Mouse (Mus musculus) brain, embryonic 14.5 days (tissue): ENCODE data around the gene Robo1.

Experiments
- CTCF ChIP-seq: fragments of 200-500 bp; IDR thresholded peaks from 2 replicates; pipeline ENCODE4 v1.5.1; 2012; ENCODE audit warnings: inconsistent platforms, mild to moderate bottlenecking, moderate library complexity, borderline replicate concordance; ENCODE audit not compliant: insufficient read depth, insufficient read length; ENCODE audit errors: extremely low read depth
- POLR2A ChIP-seq: fragments of 200-500 bp; IDR thresholded peaks from 2 replicates; pipeline ENCODE4 v1.6.1; 2012; ENCODE audit warnings: mild to moderate bottlenecking, inconsistent platforms, borderline replicate concordance; ENCODE audit not compliant: poor library complexity, insufficient read depth, insufficient read length, severe bottlenecking; ENCODE audit errors: extremely low read depth

DNA sequence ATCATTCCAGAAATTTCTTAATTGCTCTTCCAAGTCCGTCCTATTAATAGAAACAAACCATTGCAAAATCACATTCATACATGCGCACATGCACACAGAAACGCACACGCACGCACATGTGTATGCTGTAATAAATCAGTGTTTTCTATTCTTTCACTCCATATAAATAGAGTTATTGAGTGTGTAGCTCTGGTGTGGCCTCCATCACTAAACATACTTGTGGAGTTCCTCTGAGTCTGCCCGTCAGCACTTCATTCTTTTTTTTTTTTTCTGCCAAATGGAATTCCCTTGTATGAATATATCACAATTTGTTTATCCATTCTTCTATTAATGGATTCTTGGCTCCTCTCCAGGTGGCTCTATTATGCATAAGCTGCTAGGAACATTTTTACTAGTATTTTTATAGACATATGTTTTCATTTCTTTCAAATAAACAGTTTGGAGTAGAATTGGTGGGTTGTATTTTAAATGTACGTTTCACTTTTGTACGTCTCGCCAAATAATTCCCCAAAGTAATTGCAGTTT lies 483.1 kb downstream of the Robo1 start:
- no peak for TF ChIP-seq CTCF
- no peak for TF ChIP-seq POLR2A
